Mouse (Mus musculus) small intestine, adult 2 months (tissue): ENCODE results near the gene Tmem200c. TPM values are rescaled to one million over a fixed set of nuclear protein-coding genes. Genes with fewer than 3 reads are reported as not detected.
A peak's percentile ranks its signal among the peaks of the same experiment; 100 is the strongest.

Source experiments
- H3K27ac ChIP-seq: fragments of 200-500 bp; 2 replicates; pipeline ENCODE4 v1.5.1; 2012; ENCODE audit warnings: low read depth, low read length, control low read depth, inconsistent platforms; ENCODE audit not compliant: insufficient read depth
- H3K27me3 ChIP-seq: fragments of 200-500 bp; 2 replicates; pipeline ENCODE4 v1.6.1; 2012; ENCODE audit warnings: mild to moderate bottlenecking, moderate library complexity, low read length, inconsistent platforms; ENCODE audit not compliant: control insufficient read depth, insufficient read depth
- H3K36me3 ChIP-seq: fragments of 200-500 bp; 2 replicates; pipeline ENCODE4 v1.6.1; 2012; ENCODE audit warnings: mild to moderate bottlenecking, low read length, control low read depth, inconsistent platforms; ENCODE audit not compliant: control insufficient read depth, insufficient read depth
- H3K4me1 ChIP-seq: fragments of 200-500 bp; 2 replicates; pipeline ENCODE4 v1.6.1; 2012; ENCODE audit warnings: low read length, inconsistent platforms, mixed read lengths; ENCODE audit not compliant: control insufficient read depth, insufficient read depth, insufficient read length
- H3K4me3 ChIP-seq: fragments of 200-500 bp; 2 replicates; pipeline ENCODE4 v1.5.1; 2012; ENCODE audit warnings: low read depth, mild to moderate bottlenecking, control low read depth, inconsistent platforms, low read length, moderate library complexity
- CTCF ChIP-seq: fragments of 200-500 bp; IDR thresholded peaks from 2 replicates; pipeline ENCODE4 v1.5.1; 2012; ENCODE audit warnings: low read depth, mild to moderate bottlenecking, control low read depth, inconsistent platforms, low read length, moderate library complexity, mixed read lengths; ENCODE audit not compliant: insufficient replicate concordance, insufficient read length; ENCODE audit errors: extremely low read depth
- POLR2A ChIP-seq: fragments of 200-500 bp; IDR thresholded peaks from 2 replicates; pipeline ENCODE4 v1.6.1; 2012; ENCODE audit warnings: low read depth, mild to moderate bottlenecking, control low read depth, inconsistent platforms, low read length, moderate library complexity
- WGBS: fragments of 180-500 bp; shearing (Covaris S2); methylation state at CpG from one replicate; pipeline ENCODE4 v1.1.7; 2018; 5-methylcytosine and 5-hydroxymethylcytosine counted together
- polyA plus RNA-seq: library from polyadenylated mRNA; depleted of rRNA; stranded (reverse); fragments of >200 nt; gene quantifications from 2 replicates; pipeline ENCODE4 v1.2.3, GENCODE M21; 2012; rRNA removed

Gene Tmem200c
- polyA plus RNA-seq = 0.34 and 0.48 TPM in 2 replicates

DNA sequence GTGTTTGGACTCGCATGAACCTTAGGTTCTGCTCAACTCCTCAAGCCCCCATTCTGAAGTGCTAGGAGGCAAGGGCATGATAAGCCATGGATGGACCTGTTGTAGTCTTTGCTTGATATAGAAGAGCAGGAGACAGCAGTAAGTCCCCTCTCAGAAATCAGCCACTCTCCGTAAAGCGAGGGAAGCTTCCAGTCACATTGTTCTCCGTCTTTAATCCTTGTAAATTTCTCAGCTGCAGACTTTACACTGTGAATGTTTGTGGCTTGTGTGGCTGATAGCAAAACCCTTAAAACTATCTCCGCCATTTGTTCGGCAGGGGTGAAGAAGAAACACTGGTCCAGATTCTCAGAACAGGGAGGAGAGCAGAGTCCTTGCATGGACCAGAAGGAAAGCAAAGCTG lies at the start of gene Tmem200c:
TSS of gene Tmem200c (plus strand) at position 301 of the 400 bp plus-strand sequence.
- TF ChIP-seq CTCF = no peak
- H3K27ac ChIP-seq = no peak within 1 kb of the TSS
- no peaks in the 10 kb centered on the region for H3K4me1 ChIP-seq
- no peaks in the 10 kb centered on the region for H3K36me3 ChIP-seq
- 79% methylated on average over 6 of the region's 6 CpGs for WGBS
- no peaks in the 10 kb centered on the region for H3K27me3 ChIP-seq
- no peak within 1 kb of the TSS for H3K4me3 ChIP-seq

DNA sequence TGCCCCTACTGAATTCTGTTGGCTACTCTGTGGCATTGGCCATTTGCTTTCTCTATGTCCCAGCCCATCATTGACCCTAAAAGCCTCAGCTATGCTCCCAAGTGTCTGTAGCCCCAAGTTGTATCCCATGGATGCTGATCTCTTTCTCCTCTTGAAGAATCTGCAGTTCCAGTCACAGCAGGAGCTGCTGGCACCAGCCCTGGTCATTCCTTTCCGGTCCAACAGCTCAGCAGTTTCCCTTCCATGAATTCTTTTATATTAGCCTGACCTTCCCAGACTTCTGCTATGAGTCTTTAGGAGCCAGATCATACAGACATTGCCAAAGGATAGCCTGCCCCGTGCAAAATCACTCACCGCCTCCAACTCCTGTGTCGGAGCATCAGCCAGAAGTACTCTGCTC lies 32.7 kb upstream of the Tmem200c start:
- H3K27ac ChIP-seq = no peak overlapping the region
- no peak overlapping the region for H3K4me3 ChIP-seq
- TF ChIP-seq POLR2A = no peak
- TF ChIP-seq CTCF = no peak
- H3K36me3 ChIP-seq = no peaks in the 10 kb centered on the region
- 81% methylated on average over 4 of the region's 4 CpGs for WGBS
- H3K4me1 ChIP-seq = no peaks in the 10 kb centered on the region
- no peaks in the 10 kb centered on the region for H3K27me3 ChIP-seq

DNA sequence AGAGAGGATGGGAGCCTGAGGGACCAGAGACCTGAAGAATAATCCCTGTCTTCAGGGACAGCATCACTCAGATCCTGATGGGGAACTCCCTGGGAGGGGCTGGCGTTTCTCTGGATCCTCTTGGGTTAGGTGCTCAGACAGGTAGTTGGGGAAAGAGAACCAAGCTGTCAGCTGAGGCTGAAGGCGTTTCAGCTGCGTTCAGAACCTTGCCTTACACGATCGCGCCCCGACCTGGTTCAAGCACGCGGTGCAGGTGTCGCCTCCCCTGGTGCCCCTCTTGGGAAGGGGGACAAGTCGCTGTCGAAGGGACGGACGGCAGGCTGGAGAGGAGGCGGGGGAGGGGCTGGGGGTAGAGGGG lies 10.2 kb downstream of the Tmem200c start:
- Histone ChIP-seq H3K27ac (no peak overlapping the region), H3K4me1 (peaks cover 6% of the 10 kb centered on the region), H3K27me3 (peaks cover 33% of the 10 kb centered on the region), H3K36me3 (no peaks in the 10 kb centered on the region), H3K4me3 (no peak overlapping the region)
- TF ChIP-seq CTCF (no peak), POLR2A (no peak)
- 2% methylated on average over 14 of the region's 15 CpGs for WGBS

DNA sequence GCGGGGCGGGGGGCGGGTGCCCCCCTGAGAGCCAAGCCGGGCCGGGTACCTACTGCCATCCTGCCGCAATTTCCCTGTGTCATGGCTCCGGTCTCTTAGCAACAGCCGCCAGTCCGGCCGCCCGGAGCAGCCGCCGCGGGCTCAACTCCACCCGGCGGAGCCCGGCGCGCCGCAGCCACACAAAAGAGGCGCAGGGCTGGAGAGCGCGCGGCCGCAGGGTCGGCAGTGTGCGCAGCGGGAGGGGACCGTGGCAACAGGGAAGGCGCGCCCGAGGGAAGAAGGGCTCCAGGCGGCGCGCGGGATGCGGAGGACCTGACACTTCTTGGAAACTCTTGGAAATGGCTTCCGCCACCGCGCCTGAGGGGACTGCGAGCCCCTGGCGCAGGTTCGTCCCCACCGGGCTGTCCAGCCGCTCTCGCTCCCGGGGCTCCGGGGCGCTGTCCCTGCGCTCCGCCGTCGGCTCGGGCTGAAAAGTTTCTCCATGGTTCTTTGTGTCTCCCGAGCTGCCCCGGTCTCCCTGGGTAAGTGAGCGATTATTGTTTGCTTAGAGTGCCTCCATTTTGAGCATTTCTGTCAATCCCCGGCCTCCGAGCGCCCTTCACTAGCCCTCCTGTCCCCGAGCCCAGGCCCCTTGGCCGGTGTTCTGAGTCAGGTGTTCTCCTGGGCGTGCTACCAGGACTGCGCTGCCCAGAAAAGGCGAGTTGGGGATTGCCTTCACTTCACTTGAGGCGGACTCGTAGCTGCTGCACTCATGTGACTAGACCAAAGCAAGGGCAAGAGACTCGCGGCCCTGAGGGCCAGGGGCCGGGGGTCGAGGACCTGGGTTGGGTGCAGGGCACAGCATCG lies 10.8 kb downstream of the Tmem200c start:
- Histone ChIP-seq H3K4me3 (peak overlapping the region; percentile 35), H3K4me1 (peaks cover 9% of the 10 kb centered on the region), H3K27ac (no peak overlapping the region), H3K36me3 (no peaks in the 10 kb centered on the region), H3K27me3 (peaks cover 37% of the 10 kb centered on the region)
- TF ChIP-seq CTCF = no peak
- no peak for TF ChIP-seq POLR2A
- 2% methylated on average over 72 of the region's 72 CpGs for WGBS

DNA sequence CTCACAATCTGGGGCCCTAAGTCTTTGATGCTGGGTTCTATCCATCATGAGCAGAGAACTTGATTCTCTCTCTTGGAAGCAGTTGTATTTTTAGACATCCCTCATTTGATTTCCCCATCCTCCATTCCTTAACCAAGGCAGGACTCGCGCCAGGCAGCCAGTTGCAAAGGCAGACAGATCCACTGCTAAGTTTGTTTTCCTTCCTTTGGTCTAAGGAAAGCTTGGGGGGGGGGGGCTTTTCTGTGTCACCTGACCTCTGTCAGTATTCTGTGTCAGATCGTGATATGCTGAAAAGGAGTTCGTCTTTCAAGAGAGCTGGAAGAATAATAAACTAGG lies 11.4 kb downstream of the Tmem200c start:
- H3K27me3 ChIP-seq = peaks cover 38% of the 10 kb centered on the region
- WGBS = 22% methylated on average over 4 of the region's 4 CpGs

DNA sequence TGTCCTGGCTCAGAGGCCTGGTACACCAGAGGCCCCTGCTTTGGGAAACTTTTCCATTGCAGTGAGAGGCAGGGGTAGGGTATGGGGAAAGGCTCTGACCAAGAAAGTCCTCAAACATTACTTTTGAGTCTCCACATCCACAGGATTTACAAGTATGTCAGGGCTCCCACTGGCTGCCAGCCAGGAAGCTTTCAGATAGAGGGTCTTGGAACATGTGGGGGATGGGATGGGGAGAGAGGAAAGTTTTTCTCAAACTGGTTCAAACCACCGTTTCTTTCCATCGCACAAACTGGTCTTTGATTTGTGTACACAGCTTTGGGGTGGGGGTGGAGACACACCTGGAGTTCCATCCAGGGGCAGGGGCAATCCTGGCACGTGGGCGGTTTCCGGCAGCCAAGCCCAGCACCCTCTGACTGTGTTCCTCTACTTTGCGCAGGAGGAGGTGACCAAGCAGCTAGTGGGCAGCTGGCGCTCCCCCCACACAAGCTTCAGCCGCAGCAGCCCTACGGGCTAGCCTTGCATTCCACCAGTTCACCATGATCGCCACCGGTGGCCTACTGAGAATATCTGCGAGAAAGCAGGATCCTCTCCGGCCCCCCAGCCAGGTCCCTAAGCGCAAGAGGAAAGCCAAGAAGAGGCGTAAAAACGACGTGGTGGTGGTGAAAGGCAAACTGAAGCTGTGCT lies 13.6 kb downstream of the Tmem200c start:
- Histone ChIP-seq H3K4me1 (peaks cover 9% of the 10 kb centered on the region), H3K27me3 (peaks cover 38% of the 10 kb centered on the region), H3K36me3 (no peaks in the 10 kb centered on the region), H3K4me3 (no peak overlapping the region), H3K27ac (no peak overlapping the region)
- WGBS = 35% methylated on average over 17 of the region's 17 CpGs
- TF ChIP-seq CTCF (no peak), POLR2A (no peak)

More for the DNA sequence above, 11.4 kb downstream of the Tmem200c start:
- Histone ChIP-seq H3K4me1 (peaks cover 9% of the 10 kb centered on the region), H3K4me3 (peak overlapping the region; percentile 35; the same call in 1 of the 2 replicates), H3K36me3 (no peaks in the 10 kb centered on the region), H3K27ac (no peak overlapping the region)
- TF ChIP-seq POLR2A (no peak), CTCF (no peak)

DNA sequence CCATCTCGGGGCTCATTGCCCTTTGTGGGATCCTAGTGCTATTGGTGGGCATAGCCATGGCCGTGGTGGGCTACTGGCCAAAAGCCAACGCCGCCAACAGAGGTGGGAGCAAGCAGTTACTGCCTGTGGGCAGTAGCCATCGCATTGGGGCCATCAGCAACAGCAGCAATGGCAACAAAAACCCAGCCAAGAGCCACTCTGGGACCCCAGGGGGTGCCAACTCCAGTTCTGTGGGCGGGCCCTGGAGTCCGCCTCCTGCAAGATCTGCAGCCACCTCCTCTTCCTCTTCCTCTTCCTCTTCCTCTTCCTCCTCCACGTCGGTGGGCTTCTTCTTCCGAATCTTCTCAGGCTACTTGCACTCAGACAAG lies 14.1 kb downstream of the Tmem200c start:
- TF ChIP-seq CTCF (no peak), POLR2A (no peak)
- Histone ChIP-seq H3K27ac (no peak overlapping the region), H3K27me3 (peaks cover 38% of the 10 kb centered on the region), H3K4me3 (peak overlapping the region; percentile 51; the same call in 1 of the 2 replicates), H3K36me3 (no peaks in the 10 kb centered on the region), H3K4me1 (peaks cover 9% of the 10 kb centered on the region)
- WGBS = 39% methylated on average over 10 of the region's 10 CpGs
